Mouse (Mus musculus) cerebellum, adult 2 months (tissue): Measurements from ENCODE around the gene Fam89a. TPM values are rescaled to one million over a fixed set of nuclear protein-coding genes. Genes with fewer than 3 reads are reported as not detected.

ENCODE experiments used
- DNase-seq, 2 experiments: peaks; one replicate each; pipeline ENCODE4 v3.0.0; 2021
- H3K27ac ChIP-seq: fragments of 200-500 bp; 2 replicates; pipeline ENCODE4 v1.5.1; 2012; ENCODE audit warnings: low read length, control low read depth, inconsistent platforms; ENCODE audit not compliant: insufficient read depth
- H3K27me3 ChIP-seq: fragments of 200-500 bp; 2 replicates; pipeline ENCODE4 v1.6.1; 2012; ENCODE audit warnings: inconsistent platforms, mild to moderate bottlenecking, low read length, moderate library complexity; ENCODE audit not compliant: control insufficient read depth, insufficient read depth
- H3K4me1 ChIP-seq: fragments of 200-500 bp; 2 replicates; pipeline ENCODE4 v1.6.1; 2011; ENCODE audit warnings: low read length; ENCODE audit not compliant: control insufficient read depth, insufficient read depth
- H3K4me3 ChIP-seq: fragments of 200-500 bp; replicated peaks from 2 replicates; pipeline ENCODE3; 2011; ENCODE audit warnings: mild to moderate bottlenecking, low read depth, low read length, control low read depth; ENCODE audit not compliant: insufficient read depth
- CTCF ChIP-seq: fragments of 200-500 bp; IDR thresholded peaks from 2 replicates; pipeline ENCODE4 v1.5.1; 2011; ENCODE audit warnings: low read depth, mild to moderate bottlenecking, control low read depth, low read length, moderate library complexity, borderline replicate concordance; ENCODE audit not compliant: insufficient read depth
- POLR2A ChIP-seq: fragments of 200-500 bp; IDR thresholded peaks from 2 replicates; pipeline ENCODE4 v1.6.1; 2011; ENCODE audit warnings: low read length, control low read depth, borderline replicate concordance; ENCODE audit not compliant: insufficient read depth
- WGBS: fragments of 180-500 bp; shearing (Covaris S2); methylation state at CpG from one replicate; pipeline ENCODE4 v1.1.7; 2018; 5-methylcytosine and 5-hydroxymethylcytosine counted together
- polyA plus RNA-seq: library from polyadenylated mRNA; depleted of rRNA; stranded (reverse); fragments of >200 nt; gene quantifications from 2 replicates; pipeline ENCODE4 v1.2.3, GENCODE M21; 2012

Fam89a gene
- polyA plus RNA-seq, 1 experiment: 1.2 TPM

- DNase-seq: no peak
- WGBS: 72% methylated on average over 7 of the region's 7 CpGs
- TF ChIP-seq CTCF: no peak
- no peak for TF ChIP-seq POLR2A
- Histone ChIP-seq H3K4me3 (no peak overlapping the region), H3K27me3 (no peaks in the 10 kb centered on the region), H3K27ac (no peak overlapping the region), H3K4me1 (no peaks in the 10 kb centered on the region)
These were observed 11.4 kb upstream of the Fam89a start for GRCm38 (mm10) chr8:124763061-124763460.

GRCm38 (mm10) chr8:124758544-124758943, 6.9 kb upstream of the Fam89a start:
- TF ChIP-seq CTCF (peak; percentile 30; the same call in 1 of the 2 replicates), POLR2A (no peak)
- no peak overlapping the region for H3K4me3 ChIP-seq
- H3K4me1 ChIP-seq: no peaks in the 10 kb centered on the region
- WGBS: 38% methylated on average over 3 of the region's 3 CpGs
- H3K27me3 ChIP-seq: no peaks in the 10 kb centered on the region
- H3K27ac ChIP-seq: no peak overlapping the region
- DNase-seq: no peak

- H3K4me3 ChIP-seq: no peak overlapping the region
- no peaks in the 10 kb centered on the region for H3K4me1 ChIP-seq
- TF ChIP-seq CTCF: no peak
- TF ChIP-seq POLR2A: no peak
- H3K27me3 ChIP-seq: peaks cover 2% of the 10 kb centered on the region; the same call in 1 of the 2 replicates
- no peak for DNase-seq
- 73% methylated on average over 5 of the region's 5 CpGs for WGBS
- H3K27ac ChIP-seq: no peak overlapping the region
These were observed 5.0 kb upstream of the Fam89a start for GRCm38 (mm10) chr8:124756601-124757000.

GRCm38 (mm10) chr8:124756153-124756552, 4.5 kb upstream of the Fam89a start:
- no peak overlapping the region for H3K27ac ChIP-seq
- no peak overlapping the region for H3K4me3 ChIP-seq
- WGBS: 77% methylated on average over 2 of the region's 2 CpGs
- TF ChIP-seq CTCF (no peak), POLR2A (no peak)
- no peaks in the 10 kb centered on the region for H3K4me1 ChIP-seq
- no peak for DNase-seq
- H3K27me3 ChIP-seq: peaks cover 2% of the 10 kb centered on the region; the same call in 1 of the 2 replicates

- H3K4me3 ChIP-seq: no peak overlapping the region
- no peak for DNase-seq
- TF ChIP-seq POLR2A: no peak
- no peak for TF ChIP-seq CTCF
- no peaks in the 10 kb centered on the region for H3K4me1 ChIP-seq
- peaks cover 2% of the 10 kb centered on the region; the same call in 1 of the 2 replicates for H3K27me3 ChIP-seq
- WGBS: 85% methylated on average over 8 of the region's 8 CpGs
- H3K27ac ChIP-seq: no peak overlapping the region
These were observed 3.8 kb upstream of the Fam89a start for GRCm38 (mm10) chr8:124755481-124755880.

GRCm38 (mm10) chr8:124754792-124755190, 3.2 kb upstream of the Fam89a start:
- Histone ChIP-seq H3K4me1 (no peaks in the 10 kb centered on the region), H3K4me3 (no peak overlapping the region), H3K27me3 (peaks cover 3% of the 10 kb centered on the region; the same call in 1 of the 2 replicates), H3K27ac (no peak overlapping the region)
- WGBS: 63% methylated on average over 4 of the region's 4 CpGs
- TF ChIP-seq CTCF (no peak), POLR2A (no peak)
- no peak for DNase-seq

- WGBS: 36% methylated on average over 11 of the region's 11 CpGs
- Histone ChIP-seq H3K27ac (no peak overlapping the region), H3K4me3 (no peak overlapping the region), H3K4me1 (no peaks in the 10 kb centered on the region), H3K27me3 (peaks cover 3% of the 10 kb centered on the region; the same call in 1 of the 2 replicates)
- DNase-seq: no peak
- TF ChIP-seq POLR2A (no peak), CTCF (no peak)
These were observed 2.6 kb upstream of the Fam89a start for GRCm38 (mm10) chr8:124754101-124754791.

- Histone ChIP-seq H3K4me1 (no peaks in the 10 kb centered on the region), H3K4me3 (no peak overlapping the region), H3K27me3 (peaks cover 3% of the 10 kb centered on the region; the same call in 1 of the 2 replicates), H3K27ac (no peak overlapping the region)
- WGBS: 44% methylated on average over 21 of the region's 21 CpGs
- DNase-seq: no peak
- no peak for TF ChIP-seq POLR2A
- TF ChIP-seq CTCF: no peak
These were observed 762 bp upstream of the Fam89a start for GRCm38 (mm10) chr8:124752325-124752862.
